Mouse (Mus musculus): ENCODE measurements around the gene Tas2r129. TPM values are rescaled to one million over a fixed set of nuclear protein-coding genes. Genes with fewer than 3 reads are reported as not detected.
"Not testable (repeated sequence)": the region's sequence is repeated elsewhere in the genome, so short reads cannot be mapped to it uniquely, and the experiment has no call there.

Tas2r129 gene
- total RNA-seq (2021) = not detected

DNA sequence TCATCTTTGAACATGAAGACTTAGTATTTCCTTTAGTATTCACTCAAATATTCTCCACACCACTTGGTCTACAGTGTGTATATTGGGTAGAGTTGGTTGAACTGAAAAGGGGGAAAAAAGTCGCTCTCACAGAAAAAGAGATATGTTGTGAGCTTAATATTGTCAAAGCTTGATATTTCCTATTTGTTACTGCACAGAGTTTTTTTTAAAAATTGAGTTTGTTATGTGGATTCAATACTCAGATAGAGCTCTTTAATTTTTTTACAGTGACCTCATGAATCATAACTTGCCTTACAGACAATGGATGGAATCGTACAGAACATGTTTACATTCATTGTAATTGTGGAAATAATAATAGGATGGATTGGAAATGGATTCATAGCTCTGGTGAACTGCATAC is at the start of gene Tas2r129:
Gene Tas2r129, plus strand, starts transcription at position 301 of the 400 bp plus-strand sequence.
- DNase-seq (ENCODE audit: low spot score in 2 of 2) = no peak
- intact Hi-C loops (cut with DNase I) = no loop called here

DNA sequence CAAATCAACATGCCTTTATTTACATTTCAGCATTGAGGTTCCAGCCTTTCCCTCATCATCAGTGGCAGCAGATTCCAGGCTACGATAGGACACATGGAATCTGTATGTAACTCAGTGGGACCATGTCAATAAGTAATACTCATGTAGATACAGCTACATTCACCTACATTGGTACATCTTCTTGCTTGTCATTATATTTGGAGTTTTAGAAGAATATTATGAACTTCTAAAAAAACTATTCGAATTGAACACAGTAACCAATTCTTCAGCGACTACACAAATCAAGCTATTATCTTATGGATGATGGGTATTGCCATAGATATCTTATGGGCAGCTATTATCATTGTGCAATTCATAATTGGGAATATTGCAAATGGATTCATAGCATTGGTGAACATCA is 41.6 kb upstream of the Tas2r129 start, which contains the start of gene Tas2r125:
Gene Tas2r125, plus strand, starts transcription at position 301 of the 400 bp plus-strand sequence.
- intact Hi-C loops (cut with DNase I) = no loop called here
- no peak for DNase-seq (ENCODE audit: low spot score in 2 of 2)

DNA sequence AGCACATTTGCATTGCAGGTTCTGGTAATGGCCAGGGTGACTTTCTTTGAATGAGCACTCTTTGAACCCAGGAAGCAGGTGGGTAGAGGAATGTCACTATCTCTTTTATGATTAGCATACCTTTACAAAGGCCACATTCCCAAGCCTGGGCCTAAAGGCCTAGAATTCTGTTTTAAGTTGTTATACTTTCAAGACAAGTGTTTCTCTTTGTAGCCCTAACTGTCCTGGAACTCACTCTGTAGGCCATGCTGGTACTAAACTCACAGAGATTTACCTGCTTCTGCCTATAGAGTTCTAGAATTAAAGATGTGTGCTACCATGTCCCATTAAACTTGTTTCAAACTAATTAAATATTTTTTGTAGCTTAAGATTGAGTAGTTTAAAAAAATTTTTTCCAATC is 9.5 kb upstream of the Tas2r129 start:
- intact Hi-C loops (cut with DNase I); DNase-seq (ENCODE audit: low spot score in 2 of 2): not testable (repeated sequence)

DNA sequence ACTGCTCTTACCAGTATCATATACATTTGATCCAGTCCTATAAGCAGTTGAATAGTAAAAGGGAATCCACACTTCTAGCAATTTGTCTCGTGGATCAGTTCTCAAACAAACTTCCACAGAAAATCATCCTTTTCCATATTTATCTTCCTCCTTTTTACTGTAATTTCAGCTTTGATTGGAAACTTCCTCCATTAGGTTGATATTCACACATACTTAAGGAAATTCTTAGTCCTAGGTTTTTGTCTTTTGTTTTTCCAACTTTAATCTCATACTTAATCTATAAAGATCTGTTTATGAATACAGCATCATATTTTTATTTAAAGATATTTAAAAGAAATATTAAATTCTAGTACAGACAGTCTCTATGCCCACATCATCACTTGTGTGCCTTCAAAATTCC is 6.9 kb downstream of the Tas2r129 start, which contains the start of gene Tas2r131:
Gene Tas2r131, minus strand, starts transcription at position 101 of the 400 bp plus-strand sequence.
- intact Hi-C loops (cut with DNase I) = no loop called here
- no peak for DNase-seq (ENCODE audit: low spot score in 2 of 2)

DNA sequence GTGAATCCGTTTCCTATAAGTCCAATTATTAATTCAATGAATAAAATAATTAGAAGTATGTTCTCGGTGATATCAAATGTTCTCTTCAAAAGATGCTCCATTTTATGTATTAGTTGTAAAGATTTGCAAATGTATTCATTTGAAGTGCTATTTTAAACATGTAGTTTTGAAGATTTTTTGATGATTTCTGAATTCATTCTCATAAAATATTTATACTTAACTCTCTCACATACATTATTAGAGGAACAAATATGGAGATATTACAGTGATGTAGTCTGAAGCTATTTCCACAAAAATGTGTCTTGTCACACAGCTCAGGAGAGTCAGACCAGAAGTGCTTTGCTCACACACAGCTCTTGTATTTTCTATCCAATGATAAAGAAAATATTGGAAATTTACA is 30.0 kb downstream of the Tas2r129 start, which contains the start of gene Tas2r109:
Gene Tas2r109, minus strand, starts transcription at position 101 of the 400 bp plus-strand sequence.
- DNase-seq (ENCODE audit: low spot score in 2 of 2) = no peak
- intact Hi-C loops (cut with DNase I) = loop anchor here (10.0 kb wide), 1 partner anchor 176 kb away; the partner anchor contains the start of gene Tas2r117

Other genes with a start within 250 kb of the Tas2r129 start
- gene Tas2r122, start 239.2 kb upstream of the Tas2r129 start, total RNA-seq (2021) = not detected
- gene Tas2r115, start 213.1 kb upstream of the Tas2r129 start, total RNA-seq (2021) = not detected
- not detected for gene Tas2r124, start 196.4 kb upstream of the Tas2r129 start, total RNA-seq (2021)
- gene Tas2r102, start 189.0 kb upstream of the Tas2r129 start, total RNA-seq (2021) = not detected
- not detected for gene Tas2r136, start 172.9 kb upstream of the Tas2r129 start, total RNA-seq (2021)
- not detected for gene Tas2r117, start 148.3 kb upstream of the Tas2r129 start, total RNA-seq (2021)
- gene Tas2r123, start 104.0 kb upstream of the Tas2r129 start, total RNA-seq (2021) = not detected
- not detected for gene Tas2r116, start 95.7 kb upstream of the Tas2r129 start, total RNA-seq (2021)
- not detected for gene Tas2r110, start 83.1 kb upstream of the Tas2r129 start, total RNA-seq (2021)
- not detected for gene Tas2r113, start 58.1 kb upstream of the Tas2r129 start, total RNA-seq (2021)
- gene Tas2r125, start 41.5 kb upstream of the Tas2r129 start, total RNA-seq (2021) = not detected
- gene Tas2r131, start 6.8 kb downstream of the Tas2r129 start, total RNA-seq (2021) = not detected
- gene Tas2r109, start 29.9 kb downstream of the Tas2r129 start, total RNA-seq (2021) = not detected
- gene Tas2r103, start 86.0 kb downstream of the Tas2r129 start, total RNA-seq (2021) = not detected
- not detected for gene Tas2r140, start 104.7 kb downstream of the Tas2r129 start, total RNA-seq (2021)
- 10 to 100 TPM; 94.2 to 98.7 TPM for gene Smim10l1, start 153.8 kb downstream of the Tas2r129 start, total RNA-seq (2021)